Mouse (Mus musculus) limb, embryonic 14.5 days (tissue): Measurements from ENCODE around the gene Mcemp1. TPM values are rescaled to one million over a fixed set of nuclear protein-coding genes. Genes with fewer than 3 reads are reported as not detected.

ENCODE experiments used
- ATAC-seq: fragments of 200-750 bp; cut with Nextera tagmentation; 2 replicates; pipeline ENCODE4 v1.8.0; 2017; ENCODE audit warnings: low read depth, moderate number of reproducible peaks, moderate TSS enrichment; ENCODE audit not compliant: low FRiP score
- DNase-seq: peaks from one replicate; pipeline ENCODE4 v3.0.0-alpha.2; 2015; ENCODE audit warnings: low spot score
- H3K27ac ChIP-seq: fragments of 300-500 bp; sonication (generic); replicated peaks from 2 replicates; pipeline ENCODE4 v1.5.1; 2014; ENCODE audit warnings: low read depth, mild to moderate bottlenecking, low read length, moderate library complexity, mixed read lengths
- H3K27me3 ChIP-seq: fragments of 300-500 bp; sonication (generic); 2 replicates; pipeline ENCODE4 v1.6.1; 2014; ENCODE audit warnings: low read length, mixed read lengths; ENCODE audit not compliant: control insufficient read depth, insufficient read depth
- H3K36me3 ChIP-seq: fragments of 300-500 bp; sonication (generic); 2 replicates; pipeline ENCODE4 v1.6.1; 2014; ENCODE audit warnings: mild to moderate bottlenecking, low read length, moderate library complexity, mixed read lengths; ENCODE audit not compliant: control insufficient read depth, insufficient read depth
- H3K4me1 ChIP-seq: fragments of 300-500 bp; sonication (generic); 2 replicates; pipeline ENCODE4 v1.6.1; 2014; ENCODE audit warnings: antibody characterized with exemption, low read length, mixed read lengths; ENCODE audit not compliant: control insufficient read depth, insufficient read depth
- H3K4me2 ChIP-seq: fragments of 300-500 bp; sonication (generic); replicated peaks from 2 replicates; pipeline ENCODE4 v1.6.1; 2014; ENCODE audit warnings: low read depth, mild to moderate bottlenecking, low read length, moderate library complexity; ENCODE audit not compliant: severe bottlenecking
- H3K4me3 ChIP-seq: fragments of 300-500 bp; sonication (generic); replicated peaks from 2 replicates; pipeline ENCODE4 v1.5.1; 2014; ENCODE audit warnings: low read length
- H3K9ac ChIP-seq: fragments of 300-500 bp; sonication (generic); 2 replicates; pipeline ENCODE4 v1.6.1; 2014; ENCODE audit warnings: mild to moderate bottlenecking, low read depth, low read length, moderate library complexity; ENCODE audit not compliant: severe bottlenecking
- H3K9me3 ChIP-seq: fragments of 300-500 bp; sonication (generic); 2 replicates; pipeline ENCODE4 v1.6.1; 2016; ENCODE audit warnings: low read length; ENCODE audit not compliant: control insufficient read depth
- POLR2A ChIP-seq: fragments of 200-500 bp; IDR thresholded peaks from 2 replicates; pipeline ENCODE4 v1.8.0; 2012; ENCODE audit warnings: inconsistent platforms, mild to moderate bottlenecking, moderate library complexity, borderline replicate concordance; ENCODE audit not compliant: insufficient read depth, insufficient read length; ENCODE audit errors: extremely low read depth
- WGBS: fragments of 180-500 bp; shearing (Covaris S2); extraction: QIAGEN DNeasy Blood & Tissue Kit; methylation state at CpG from one replicate; pipeline ENCODE4 v1.1.7; 2014; 5-methylcytosine and 5-hydroxymethylcytosine counted together
- polyA plus RNA-seq, 2 experiments: library from polyadenylated mRNA; depleted of rRNA in 1 of 2; stranded (reverse) in 1 of 2; unstranded in 1 of 2; fragments of >200 nt; fragmentation: Nextera tagmentation in 1 of 2; extraction: Ambion mirVana in 1 of 2; gene quantifications; 2 replicates each; pipeline versions ENCODE4 v1.2.1 to v1.2.3; 2012 to 2014

Mcemp1 gene
- polyA plus RNA-seq, 2 experiments, result 0.29 to 0.34 TPM

DNA sequence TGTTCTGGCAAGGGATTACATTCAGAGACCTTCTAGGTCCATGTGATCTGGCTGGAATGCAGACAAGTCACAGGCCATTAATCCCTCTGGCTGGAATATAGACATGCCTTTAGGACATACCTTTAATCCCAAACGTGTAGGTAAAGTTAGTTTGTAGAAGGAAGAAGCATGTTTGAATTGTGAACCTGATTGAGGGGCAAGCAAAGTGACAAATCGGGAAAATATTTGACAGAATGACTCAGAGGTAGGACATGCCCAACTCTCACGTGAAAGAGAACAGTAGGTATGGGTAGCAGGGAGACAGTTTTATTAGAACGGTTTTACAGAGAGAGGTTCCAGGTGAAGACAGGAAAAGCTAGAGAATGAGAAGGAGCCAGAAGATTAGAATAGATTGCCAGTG lies 18.0 kb upstream of the Mcemp1 start:
- TF ChIP-seq POLR2A, result no peak
- Histone ChIP-seq H3K9ac (no peak overlapping the region), H3K27ac (no peak overlapping the region), H3K4me2 (no peak overlapping the region), H3K4me1 (no peaks in the 10 kb centered on the region), H3K4me3 (no peak overlapping the region), H3K9me3 (no peaks in the 10 kb centered on the region), H3K36me3 (no peaks in the 10 kb centered on the region), H3K27me3 (no peaks in the 10 kb centered on the region)
- DNase-seq (no peak), ATAC-seq (no peak)
- WGBS, result 64% methylated on average over 4 of the region's 4 CpGs

DNA sequence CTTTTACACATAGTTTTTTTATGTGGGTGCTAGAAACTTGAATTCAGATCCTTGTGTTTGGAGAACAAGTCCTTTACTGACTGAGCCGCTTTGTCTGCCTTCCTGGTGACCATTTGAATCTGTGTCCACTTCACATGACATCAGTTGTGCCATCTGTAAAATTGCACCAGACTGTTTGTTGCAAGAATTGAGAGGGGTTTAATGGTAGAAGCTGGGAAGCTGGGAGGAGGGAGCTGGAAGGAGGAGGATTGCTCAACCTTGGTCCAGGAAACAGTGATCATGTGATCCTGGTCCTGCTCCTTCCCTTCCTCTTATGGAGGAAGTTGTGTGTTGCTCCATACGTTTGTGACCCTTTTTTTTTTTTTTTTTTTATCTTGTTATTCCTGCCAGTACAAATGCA lies 17.3 kb upstream of the Mcemp1 start:
- no peak overlapping the region for H3K4me2 ChIP-seq
- no peaks in the 10 kb centered on the region for H3K4me1 ChIP-seq
- no peaks in the 10 kb centered on the region for H3K36me3 ChIP-seq
- H3K4me3 ChIP-seq, result no peak overlapping the region
- DNase-seq, result no peak
- no peak overlapping the region for H3K9ac ChIP-seq
- WGBS, result 71% methylated on average over 2 of the region's 2 CpGs
- no peak overlapping the region for H3K27ac ChIP-seq
- H3K9me3 ChIP-seq, result no peaks in the 10 kb centered on the region
- TF ChIP-seq POLR2A, result no peak
- H3K27me3 ChIP-seq, result no peaks in the 10 kb centered on the region
- ATAC-seq, result no peak

- Histone ChIP-seq H3K9ac (no peak overlapping the region), H3K4me3 (no peak overlapping the region), H3K36me3 (no peaks in the 10 kb centered on the region), H3K4me2 (no peak overlapping the region), H3K27me3 (no peaks in the 10 kb centered on the region), H3K27ac (no peak overlapping the region), H3K9me3 (no peaks in the 10 kb centered on the region), H3K4me1 (no peaks in the 10 kb centered on the region)
- 48% methylated on average over 1 of the region's 1 CpGs for WGBS
- DNase-seq (no peak), ATAC-seq (no peak)
- no peak for TF ChIP-seq POLR2A
These were observed 16.6 kb upstream of the Mcemp1 start for GRCm38 (mm10) chr8:3648990-3649389.

GRCm38 (mm10) chr8:3652845-3653244 lies 12.7 kb upstream of the Mcemp1 start:
- no peak for TF ChIP-seq POLR2A
- DNase-seq (no peak), ATAC-seq (no peak)
- H3K36me3 ChIP-seq, result no peaks in the 10 kb centered on the region
- no peaks in the 10 kb centered on the region for H3K27me3 ChIP-seq
- H3K4me1 ChIP-seq, result no peaks in the 10 kb centered on the region
- no peak overlapping the region for H3K4me2 ChIP-seq
- H3K4me3 ChIP-seq, result no peak overlapping the region
- H3K9ac ChIP-seq, result no peak overlapping the region
- WGBS, result 68% methylated on average over 3 of the region's 3 CpGs
- H3K27ac ChIP-seq, result no peak overlapping the region
- H3K9me3 ChIP-seq, result no peaks in the 10 kb centered on the region

DNA sequence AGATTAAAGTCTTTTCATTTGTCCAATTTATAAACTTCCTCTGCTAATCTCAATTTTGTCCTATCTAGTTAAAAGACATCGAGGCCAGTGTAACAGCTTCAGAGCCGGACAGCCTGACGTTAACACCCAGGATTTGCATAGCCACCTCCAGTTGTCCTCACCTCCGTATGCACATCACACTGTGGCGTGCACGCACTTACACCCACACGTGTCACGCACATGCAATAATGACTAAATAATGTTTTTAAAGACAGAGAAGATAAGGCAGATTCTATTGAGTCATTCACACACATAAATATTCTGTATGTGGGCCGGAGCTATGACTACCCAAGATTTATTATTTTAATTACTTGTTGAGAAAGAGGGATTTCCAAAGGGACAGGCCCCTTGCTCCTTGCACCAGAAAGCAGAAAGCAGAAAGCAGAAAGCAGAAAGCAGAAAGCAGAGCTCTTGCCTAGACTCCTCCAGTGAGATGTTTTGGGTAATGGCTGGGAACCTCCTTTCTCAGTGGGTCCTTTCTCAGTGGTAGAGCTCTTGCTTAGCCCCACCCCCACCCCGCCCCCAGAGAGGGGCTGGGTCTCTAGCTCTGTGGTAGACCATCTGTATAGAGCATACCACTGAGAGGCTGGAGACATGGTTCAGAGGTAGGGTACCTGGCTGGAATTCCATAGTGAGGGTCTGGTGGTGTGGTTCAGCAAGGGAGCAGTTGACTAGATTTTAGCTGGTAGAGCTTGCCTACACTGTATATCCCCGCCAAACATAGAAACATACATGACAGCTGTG lies 10.6 kb upstream of the Mcemp1 start:
- no peaks in the 10 kb centered on the region for H3K27me3 ChIP-seq
- no peaks in the 10 kb centered on the region for H3K9me3 ChIP-seq
- no peaks in the 10 kb centered on the region for H3K36me3 ChIP-seq
- no peak for TF ChIP-seq POLR2A
- DNase-seq, result no peak
- H3K9ac ChIP-seq, result no peak overlapping the region
- no peaks in the 10 kb centered on the region for H3K4me1 ChIP-seq
- no peak for ATAC-seq
- no peak overlapping the region for H3K4me2 ChIP-seq
- H3K4me3 ChIP-seq, result no peak overlapping the region
- WGBS, result 69% methylated on average over 11 of the region's 11 CpGs
- no peak overlapping the region for H3K27ac ChIP-seq
